Mouse (Mus musculus): Measurements from ENCODE around the gene Olfr1472. TPM values are rescaled to one million over a fixed set of nuclear protein-coding genes. Genes with fewer than 3 reads are reported as not detected.
"Not testable (repeated sequence)": the region's sequence is repeated elsewhere in the genome, so short reads cannot be mapped to it uniquely, and the experiment has no call there.

The Olfr1472 gene
- not detected in 2 replicates for polyA plus RNA-seq (2015; fragmentation: Nextera tagmentation; extraction: Ambion mirVana)

DNA sequence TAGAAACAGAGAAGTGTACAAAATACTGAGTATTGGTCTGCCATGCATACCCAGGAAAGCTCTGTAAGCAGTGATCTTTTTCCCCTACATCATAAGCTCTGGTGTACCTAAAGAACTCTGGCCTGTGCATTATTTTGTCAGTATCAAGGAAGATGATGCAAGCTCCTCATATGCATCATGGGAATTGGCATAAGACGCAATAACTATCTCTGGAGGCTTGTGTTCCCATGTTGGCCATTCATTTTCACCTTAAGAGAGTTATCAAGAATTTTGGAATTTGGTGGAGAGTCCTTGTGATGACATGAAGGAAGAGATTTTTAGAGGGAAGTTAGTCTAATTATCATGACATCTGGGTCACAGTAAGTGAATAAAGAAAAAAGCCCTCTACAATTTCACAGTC, at the start of gene Olfr1472:
Gene Olfr1472 (minus strand): TSS at position 101 of the 400 bp plus-strand sequence.
- Histone ChIP-seq H3K27me3 (ENCODE audit: insufficient read depth, low read length) (no peaks in the 10 kb centered on the region), H3K4me3 (replicated peaks; ENCODE audit: low read depth, low read length) (no peak within 1 kb of the TSS), H3K4me2 (ENCODE audit: low read length) (no peak within 1 kb of the TSS), H3K36me3 (ENCODE audit: insufficient read depth, low read length) (no peaks in the 10 kb centered on the region), H3K4me1 (replicated peaks; ENCODE audit: insufficient read depth, low read length) (no peaks in the 10 kb centered on the region), H3K27ac (no peak within 1 kb of the TSS), H3K9ac (ENCODE audit: low read depth, low read length) (no peak within 1 kb of the TSS), H3K9me3 (replicated peaks; ENCODE audit: low read length) (no peaks in the 10 kb centered on the region)
- DNase-seq (ENCODE audit: low spot score) (no peak), ATAC-seq (replicated peaks; ENCODE audit: low FRiP score, low read depth) (no peak)
- no peak for TF ChIP-seq CTCF (IDR thresholded peaks at IDR 0.05; ENCODE audit: low read depth)
- WGBS, result 83% methylated on average over 1 of the region's 1 CpGs

DNA sequence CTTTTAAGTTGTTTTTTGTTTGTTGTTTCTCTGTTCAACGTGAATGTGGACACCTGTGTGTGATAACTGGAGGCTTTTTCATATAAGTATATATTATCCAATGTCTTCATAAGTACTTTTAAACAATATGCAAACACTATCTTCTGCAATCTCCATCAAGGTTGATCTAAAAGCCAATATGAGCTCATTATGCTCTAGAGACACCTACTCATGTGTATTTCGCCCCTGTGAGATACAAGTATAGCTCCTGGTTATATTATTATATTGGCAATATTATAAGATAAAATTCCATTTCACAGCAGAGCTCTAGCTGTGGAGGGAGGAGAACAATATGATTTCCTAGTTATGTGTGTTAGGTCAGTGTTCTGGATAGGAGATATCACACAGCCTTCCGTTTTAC, 44.4 kb upstream of the Olfr1472 start, which contains the start of gene Olfr1477:
Gene Olfr1477 (plus strand): TSS at position 301 of the 400 bp plus-strand sequence.
- Histone ChIP-seq H3K4me3 (replicated peaks; ENCODE audit: low read depth, low read length) (no peak within 1 kb of the TSS), H3K36me3 (ENCODE audit: insufficient read depth, low read length) (no peaks in the 10 kb centered on the region), H3K27me3 (ENCODE audit: insufficient read depth, low read length) (no peaks in the 10 kb centered on the region), H3K4me1 (replicated peaks; ENCODE audit: insufficient read depth, low read length) (no peaks in the 10 kb centered on the region), H3K27ac (no peak within 1 kb of the TSS), H3K4me2 (ENCODE audit: low read length) (no peak within 1 kb of the TSS), H3K9ac (ENCODE audit: low read depth, low read length) (no peak within 1 kb of the TSS), H3K9me3 (replicated peaks; ENCODE audit: low read length) (no peaks in the 10 kb centered on the region)
- no peak for TF ChIP-seq CTCF (IDR thresholded peaks at IDR 0.05; ENCODE audit: low read depth)
- ATAC-seq (replicated peaks; ENCODE audit: low FRiP score, low read depth) (no peak), DNase-seq (ENCODE audit: low spot score) (no peak)
- WGBS, result 71% methylated on average over 3 of the region's 3 CpGs

DNA sequence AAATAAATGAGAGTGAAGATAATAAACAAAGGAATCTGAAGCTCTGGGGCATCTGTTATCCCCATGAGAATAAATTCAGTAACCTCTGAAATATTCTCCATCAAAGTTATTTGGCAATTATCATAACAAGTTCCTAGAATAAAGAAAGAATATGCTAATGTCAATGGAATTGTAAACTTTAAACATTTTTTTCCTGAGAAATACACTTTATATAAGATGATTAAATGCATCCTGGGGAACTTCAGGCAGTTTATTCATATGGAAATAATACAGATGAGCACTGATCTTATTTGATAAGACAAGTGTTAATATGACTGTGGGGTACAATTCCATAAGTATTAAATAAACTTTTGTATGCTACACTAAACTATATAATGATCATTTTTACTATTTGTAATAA, 24.2 kb upstream of the Olfr1472 start, which contains the start of gene Olfr1475:
Gene Olfr1475 (minus strand): TSS at position 101 of the 400 bp plus-strand sequence.
- ATAC-seq (replicated peaks; ENCODE audit: low FRiP score, low read depth) (no peak), DNase-seq (ENCODE audit: low spot score) (no peak)
- no peaks in the 10 kb centered on the region for H3K4me1 ChIP-seq (replicated peaks; ENCODE audit: insufficient read depth, low read length)
- H3K9ac ChIP-seq (ENCODE audit: low read depth, low read length), result no peak within 1 kb of the TSS
- no peak for TF ChIP-seq CTCF (IDR thresholded peaks at IDR 0.05; ENCODE audit: low read depth)
- no peaks in the 10 kb centered on the region for H3K9me3 ChIP-seq (replicated peaks; ENCODE audit: low read length)
- no peak within 1 kb of the TSS for H3K4me3 ChIP-seq (replicated peaks; ENCODE audit: low read depth, low read length)
- no peak within 1 kb of the TSS for H3K4me2 ChIP-seq (ENCODE audit: low read length)
- no peaks in the 10 kb centered on the region for H3K27me3 ChIP-seq (ENCODE audit: insufficient read depth, low read length)
- H3K36me3 ChIP-seq (ENCODE audit: insufficient read depth, low read length), result no peaks in the 10 kb centered on the region
- no peak within 1 kb of the TSS for H3K27ac ChIP-seq

DNA sequence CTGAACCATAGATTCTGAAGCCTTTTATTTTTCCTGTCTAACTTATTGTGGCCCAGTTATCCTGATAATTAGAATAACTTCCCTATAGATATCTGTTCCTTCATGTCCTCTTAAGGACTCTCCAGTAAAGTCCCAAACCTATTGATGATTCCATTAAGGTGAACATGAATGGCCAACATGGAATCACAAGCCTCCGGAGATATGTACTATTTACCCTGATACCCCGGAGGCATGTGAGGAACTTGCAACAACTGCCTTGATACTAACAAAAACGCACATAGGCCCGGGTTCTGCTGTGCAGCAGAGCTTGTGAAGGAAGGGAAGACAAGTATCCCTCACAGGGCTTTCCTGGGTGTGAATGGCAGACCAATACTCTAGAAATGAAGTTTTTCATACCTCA, 13.4 kb upstream of the Olfr1472 start, which contains the start of gene Olfr1474:
Gene Olfr1474 (plus strand): TSS at position 301 of the 400 bp plus-strand sequence.
- not testable (repeated sequence) for H3K9me3 ChIP-seq (replicated peaks; ENCODE audit: low read length); H3K36me3 ChIP-seq (ENCODE audit: insufficient read depth, low read length); H3K9ac ChIP-seq (ENCODE audit: low read depth, low read length); H3K27ac ChIP-seq; H3K4me3 ChIP-seq (replicated peaks; ENCODE audit: low read depth, low read length); H3K27me3 ChIP-seq (ENCODE audit: insufficient read depth, low read length); DNase-seq (ENCODE audit: low spot score); H3K4me1 ChIP-seq (replicated peaks; ENCODE audit: insufficient read depth, low read length); ATAC-seq (replicated peaks; ENCODE audit: low FRiP score, low read depth); H3K4me2 ChIP-seq (ENCODE audit: low read length)
- WGBS, result 78% methylated on average over 4 of the region's 4 CpGs

DNA sequence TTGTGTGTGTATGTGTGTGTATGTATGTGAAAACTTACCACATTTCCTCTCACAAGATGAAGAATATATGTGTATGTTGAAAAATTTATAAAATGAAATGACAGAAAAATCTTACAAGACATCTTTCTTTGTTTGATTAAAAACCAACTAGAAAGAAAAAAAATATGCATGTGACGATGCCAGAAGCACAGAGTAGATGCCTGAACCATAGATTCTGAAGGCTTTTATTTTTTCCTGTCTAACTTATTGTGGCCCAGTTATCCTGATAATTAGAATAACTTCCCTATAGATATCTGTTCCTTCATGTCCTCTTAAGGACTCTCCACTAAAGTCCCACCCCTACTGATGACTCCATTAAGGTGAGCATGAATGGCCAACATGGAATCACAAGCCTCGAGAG, 12.8 kb downstream of the Olfr1472 start, which contains the start of gene Olfr1471:
Gene Olfr1471 (plus strand): TSS at position 301 of the 400 bp plus-strand sequence.
- not testable (repeated sequence) for H3K36me3 ChIP-seq (ENCODE audit: insufficient read depth, low read length); H3K27ac ChIP-seq; H3K4me3 ChIP-seq (replicated peaks; ENCODE audit: low read depth, low read length); H3K27me3 ChIP-seq (ENCODE audit: insufficient read depth, low read length); ATAC-seq (replicated peaks; ENCODE audit: low FRiP score, low read depth); H3K4me2 ChIP-seq (ENCODE audit: low read length); H3K9me3 ChIP-seq (replicated peaks; ENCODE audit: low read length); DNase-seq (ENCODE audit: low spot score); H3K9ac ChIP-seq (ENCODE audit: low read depth, low read length); H3K4me1 ChIP-seq (replicated peaks; ENCODE audit: insufficient read depth, low read length)
- whole genome bisulfite sequencing, result 81% methylated on average over 2 of the region's 2 CpGs

DNA sequence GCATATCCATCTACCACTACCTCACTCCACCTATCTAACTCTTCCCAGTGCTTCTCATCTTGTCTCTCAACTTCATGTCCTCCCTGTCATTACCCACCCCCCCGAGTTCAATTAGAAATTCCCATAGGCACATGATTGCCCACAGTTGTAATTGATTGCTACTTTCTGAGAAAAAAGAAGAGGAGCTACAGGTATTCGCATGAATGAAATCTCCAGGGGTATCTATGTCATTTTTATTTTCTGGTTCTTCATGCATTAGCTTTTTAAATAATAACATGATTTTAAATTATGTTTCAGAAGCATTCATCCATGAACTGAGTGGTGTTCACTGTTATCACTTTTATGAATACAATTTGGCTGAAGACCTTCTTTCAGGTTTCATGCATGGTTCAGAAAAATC, 48.3 kb downstream of the Olfr1472 start, which contains the start of gene Olfr1469:
Gene Olfr1469 (plus strand): TSS at position 301 of the 400 bp plus-strand sequence.
- DNase-seq (ENCODE audit: low spot score), result no peak
- Histone ChIP-seq H3K9ac (ENCODE audit: low read depth, low read length) (no peak within 1 kb of the TSS), H3K4me3 (replicated peaks; ENCODE audit: low read depth, low read length) (no peak within 1 kb of the TSS), H3K4me1 (replicated peaks; ENCODE audit: insufficient read depth, low read length) (no peaks in the 10 kb centered on the region), H3K27ac (no peak within 1 kb of the TSS), H3K4me2 (ENCODE audit: low read length) (no peak within 1 kb of the TSS), H3K9me3 (replicated peaks; ENCODE audit: low read length) (no peaks in the 10 kb centered on the region), H3K36me3 (ENCODE audit: insufficient read depth, low read length) (no peaks in the 10 kb centered on the region), H3K27me3 (ENCODE audit: insufficient read depth, low read length) (no peaks in the 10 kb centered on the region)
- no peak for TF ChIP-seq CTCF (IDR thresholded peaks at IDR 0.05; ENCODE audit: low read depth)
- 78% methylated on average over 2 of the region's 2 CpGs for WGBS
- no peak for ATAC-seq (replicated peaks; ENCODE audit: low FRiP score, low read depth)

Other genes starting within 250 kb of the Olfr1472 start
- not detected in 2 replicates for gene Olfr1463, start 224.8 kb downstream of the Olfr1472 start, polyA plus RNA-seq (2015; fragmentation: Nextera tagmentation; extraction: Ambion mirVana)
- gene Olfr1465, start 140.5 kb downstream of the Olfr1472 start, polyA plus RNA-seq (2015; fragmentation: Nextera tagmentation; extraction: Ambion mirVana), result not detected in 2 replicates
- not detected in 2 replicates for gene Olfr1466, start 117.2 kb downstream of the Olfr1472 start, polyA plus RNA-seq (2015; fragmentation: Nextera tagmentation; extraction: Ambion mirVana)
- not detected in 2 replicates for gene Olfr1467, start 93.8 kb downstream of the Olfr1472 start, polyA plus RNA-seq (2015; fragmentation: Nextera tagmentation; extraction: Ambion mirVana)
- not detected in 2 replicates for gene Olfr1469, start 48.2 kb downstream of the Olfr1472 start, polyA plus RNA-seq (2015; fragmentation: Nextera tagmentation; extraction: Ambion mirVana)
- gene Olfr1471, start 12.7 kb downstream of the Olfr1472 start, polyA plus RNA-seq (2015; fragmentation: Nextera tagmentation; extraction: Ambion mirVana), result not detected in 2 replicates
- not detected in 2 replicates for gene Olfr1474, start 13.5 kb upstream of the Olfr1472 start, polyA plus RNA-seq (2015; fragmentation: Nextera tagmentation; extraction: Ambion mirVana)
- not detected in 2 replicates for gene Olfr1475, start 24.1 kb upstream of the Olfr1472 start, polyA plus RNA-seq (2015; fragmentation: Nextera tagmentation; extraction: Ambion mirVana)
- gene Olfr1477, start 44.5 kb upstream of the Olfr1472 start, polyA plus RNA-seq (2015; fragmentation: Nextera tagmentation; extraction: Ambion mirVana), result not detected in 2 replicates
- gene Olfr1480, start 71.8 kb upstream of the Olfr1472 start, polyA plus RNA-seq (2015; fragmentation: Nextera tagmentation; extraction: Ambion mirVana), result not detected in 2 replicates
- not detected in 2 replicates for gene Olfr1484, start 127.4 kb upstream of the Olfr1472 start, polyA plus RNA-seq (2015; fragmentation: Nextera tagmentation; extraction: Ambion mirVana)
- not detected in 2 replicates for gene Olfr1487, start 161.3 kb upstream of the Olfr1472 start, polyA plus RNA-seq (2015; fragmentation: Nextera tagmentation; extraction: Ambion mirVana)
- not detected in 2 replicates for gene Olfr1489, start 175.5 kb upstream of the Olfr1472 start, polyA plus RNA-seq (2015; fragmentation: Nextera tagmentation; extraction: Ambion mirVana)
- gene Olfr1490, start 195.0 kb upstream of the Olfr1472 start, polyA plus RNA-seq (2015; fragmentation: Nextera tagmentation; extraction: Ambion mirVana), result not detected in 2 replicates
- gene Olfr1491, start 241.2 kb upstream of the Olfr1472 start, polyA plus RNA-seq (2015; fragmentation: Nextera tagmentation; extraction: Ambion mirVana), result not detected in 2 replicates

Measured in kidney, postnatal 0 days (tissue).